Mouse (Mus musculus) thymus, postnatal 10 days (tissue): ENCODE measurements around the gene Trip10.
A peak's percentile ranks its signal among the peaks of the same experiment; 100 is the strongest.
"Not testable (repeated sequence)": the region's sequence is repeated elsewhere in the genome, so short reads cannot be mapped to it uniquely, and the experiment has no call there.

Experiments
- DNase-seq, 2 experiments: peaks; one replicate each; pipeline ENCODE4 v3.0.0; 2021; ENCODE audit warnings: low spot score in 2 of 2

The Trip10 gene

GRCm38 (mm10) chr17:57264164-57264563, 14.9 kb downstream of the Trip10 start:
- no peak for DNase-seq

DNA sequence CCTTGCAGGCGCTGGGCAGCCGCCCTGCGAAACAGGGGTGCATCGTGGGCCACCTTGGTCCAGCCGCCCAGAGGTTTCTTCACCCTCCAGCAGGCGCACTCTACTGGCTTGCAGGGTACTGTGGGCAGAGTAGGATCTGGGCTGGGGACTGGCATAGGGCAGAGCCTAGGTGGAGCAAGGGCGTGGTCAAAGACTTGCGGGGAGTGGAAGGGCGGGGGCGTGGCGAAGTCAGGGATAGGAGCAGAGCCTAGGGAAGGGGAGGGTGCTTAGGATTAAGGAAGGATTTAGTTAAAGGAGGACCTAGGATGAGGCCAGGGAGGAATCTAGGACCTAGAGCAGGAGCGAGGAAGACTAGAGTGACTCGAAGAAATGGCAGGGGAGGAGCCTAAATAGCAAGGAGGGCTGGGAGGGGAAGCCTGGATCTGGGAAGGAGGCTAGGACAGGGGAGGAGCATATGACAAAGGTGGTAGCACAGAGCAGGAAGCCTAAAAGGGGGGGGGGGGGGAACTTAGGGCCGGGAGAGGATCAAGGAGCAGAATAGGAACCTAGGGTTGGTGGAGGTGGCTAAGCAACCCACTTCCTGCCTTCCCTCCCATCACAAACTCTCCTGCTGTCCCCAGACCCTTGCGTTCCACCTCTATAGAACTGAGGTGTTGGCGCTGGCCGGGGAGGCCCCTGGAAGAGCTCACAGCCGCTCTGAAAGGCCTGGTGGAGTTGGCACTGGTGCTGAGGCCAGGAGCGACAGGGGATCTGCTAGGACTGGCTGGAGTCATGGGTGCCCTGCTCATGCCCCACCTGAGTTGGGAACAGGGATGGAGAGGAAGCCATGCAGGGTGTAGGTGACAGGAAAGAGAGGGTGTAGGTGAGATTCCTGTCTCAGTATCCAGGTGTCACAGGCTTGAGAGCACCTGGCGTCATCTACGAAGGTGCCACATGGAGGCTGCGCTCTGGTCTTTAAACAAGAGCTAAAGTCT, 16.0 kb downstream of the Trip10 start:
- DNase-seq: peak; percentile 37 to 44

- DNase-seq: no peak
Measured at GRCm38 (mm10) chr17:57267556-57268126, 18.4 kb downstream of the Trip10 start.

DNA sequence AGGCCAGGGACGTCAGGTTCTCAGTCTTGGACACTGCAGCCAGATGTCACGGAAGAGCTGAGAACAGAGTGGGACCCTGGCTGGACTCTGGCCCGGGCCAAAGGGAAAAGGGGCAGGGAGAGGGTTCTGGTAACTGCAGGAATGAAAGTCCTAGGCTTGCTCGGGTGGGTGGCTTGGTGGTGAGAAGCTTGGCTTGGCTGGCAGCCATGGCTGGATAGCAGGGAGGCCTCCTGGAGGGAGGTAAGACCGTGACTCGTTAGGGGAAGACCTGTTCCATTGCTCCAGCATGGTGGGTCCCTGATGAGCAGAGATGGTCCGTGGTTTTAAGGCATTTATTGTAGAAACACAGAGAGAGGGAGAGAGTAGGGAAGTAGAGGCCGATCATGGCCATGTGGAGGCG, 22.0 kb downstream of the Trip10 start:
- no peak for DNase-seq

DNA sequence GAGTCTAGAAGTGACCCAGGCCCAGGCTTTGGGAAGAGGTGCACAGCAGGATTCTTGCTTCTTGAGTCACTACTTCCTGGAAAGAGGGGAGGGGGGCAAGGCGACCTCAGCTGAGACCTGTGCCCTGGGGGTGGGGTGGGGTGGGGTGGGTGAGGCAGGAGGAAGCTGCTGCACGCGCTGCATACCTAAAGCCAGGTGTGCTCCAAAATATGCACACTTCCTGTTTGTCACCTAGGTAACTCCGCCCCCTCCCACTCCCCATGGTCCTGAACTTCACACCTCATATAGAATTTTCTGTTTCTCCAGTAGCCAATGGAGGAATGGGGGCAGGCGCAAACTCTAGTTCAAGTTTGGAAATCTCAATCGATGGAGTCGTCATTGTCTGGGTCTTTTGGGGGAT, 24.6 kb downstream of the Trip10 start:
- no peak for DNase-seq

GRCm38 (mm10) chr17:57274686-57275085, 25.4 kb downstream of the Trip10 start:
- no peak for DNase-seq

DNA sequence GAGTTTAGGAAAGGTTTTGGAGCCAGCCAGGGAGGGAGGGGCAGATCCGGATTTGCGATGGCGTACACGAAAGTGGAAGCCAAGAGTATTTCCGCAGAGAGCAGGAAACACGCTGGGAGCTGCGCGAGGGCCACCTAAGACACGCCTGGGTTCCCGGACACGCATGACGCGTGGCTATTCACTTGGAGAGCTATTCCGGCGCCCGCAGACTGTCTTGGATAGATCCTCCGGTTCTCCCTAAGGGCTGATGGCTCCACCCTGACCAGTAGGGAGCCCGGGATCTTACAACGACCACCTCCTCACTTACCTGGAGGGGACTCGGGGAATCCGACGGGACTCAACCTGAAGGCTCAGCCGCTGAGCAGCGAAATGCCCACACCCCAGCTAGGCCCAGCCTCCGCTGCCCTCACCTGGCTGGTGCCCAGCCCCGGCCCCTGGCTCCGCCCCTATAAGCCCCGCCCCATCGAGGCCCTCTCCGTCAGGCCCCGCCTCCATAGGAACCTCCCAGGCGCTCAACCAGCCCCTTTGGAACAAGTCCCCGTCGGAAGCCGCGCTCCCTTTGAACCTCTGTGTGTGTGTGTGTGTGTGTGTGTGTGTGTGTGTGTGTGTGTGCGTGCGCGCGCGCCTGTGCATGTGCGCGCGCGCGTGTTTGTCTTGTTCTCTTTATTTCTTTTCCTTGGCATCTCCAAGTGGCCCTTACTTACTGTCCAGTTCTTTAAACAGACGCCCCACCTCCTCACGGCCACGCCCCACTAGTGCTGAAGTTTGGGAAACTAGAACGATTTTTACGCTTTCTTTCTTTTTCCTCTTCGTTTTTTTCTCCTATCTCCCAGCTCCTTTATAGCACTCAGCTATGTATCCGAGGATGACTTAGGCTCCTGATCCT, 26.1 kb downstream of the Trip10 start:
- peak; percentile 79 to 82 for DNase-seq

DNA sequence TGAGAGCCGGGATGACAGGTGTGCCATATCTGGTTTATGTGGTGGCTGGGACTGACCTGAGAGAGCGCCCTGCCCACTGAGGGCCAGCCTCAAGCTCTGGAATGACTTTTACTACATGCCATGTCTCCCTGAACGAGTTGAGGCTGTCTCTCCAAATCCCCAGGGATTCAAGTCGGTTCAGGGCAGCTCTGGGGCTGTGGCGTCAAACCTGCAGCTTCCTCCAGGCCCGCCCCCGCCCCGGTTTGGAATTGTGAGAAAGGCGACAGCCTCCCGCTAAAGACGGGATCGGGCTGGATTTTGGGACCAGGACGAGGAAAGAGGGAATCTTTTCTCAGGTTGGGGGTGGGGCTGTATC, 26.7 kb downstream of the Trip10 start:
- DNase-seq: no peak

GRCm38 (mm10) chr17:57276634-57277121, 27.4 kb downstream of the Trip10 start:
- DNase-seq: peak; percentile 49 to 71

GRCm38 (mm10) chr17:57277598-57278261, 28.5 kb downstream of the Trip10 start:
- not testable (repeated sequence) for DNase-seq

- DNase-seq: peak in 1 of 2 experiments; percentile 25
Measured at GRCm38 (mm10) chr17:57278537-57278936, 29.3 kb downstream of the Trip10 start.

GRCm38 (mm10) chr17:57278943-57279590, 29.8 kb downstream of the Trip10 start, which contains the start of gene Vav1:
Gene Vav1 (plus strand): TSS chr17:57279100.
- peak; percentile 83 to 85 for DNase-seq

DNA sequence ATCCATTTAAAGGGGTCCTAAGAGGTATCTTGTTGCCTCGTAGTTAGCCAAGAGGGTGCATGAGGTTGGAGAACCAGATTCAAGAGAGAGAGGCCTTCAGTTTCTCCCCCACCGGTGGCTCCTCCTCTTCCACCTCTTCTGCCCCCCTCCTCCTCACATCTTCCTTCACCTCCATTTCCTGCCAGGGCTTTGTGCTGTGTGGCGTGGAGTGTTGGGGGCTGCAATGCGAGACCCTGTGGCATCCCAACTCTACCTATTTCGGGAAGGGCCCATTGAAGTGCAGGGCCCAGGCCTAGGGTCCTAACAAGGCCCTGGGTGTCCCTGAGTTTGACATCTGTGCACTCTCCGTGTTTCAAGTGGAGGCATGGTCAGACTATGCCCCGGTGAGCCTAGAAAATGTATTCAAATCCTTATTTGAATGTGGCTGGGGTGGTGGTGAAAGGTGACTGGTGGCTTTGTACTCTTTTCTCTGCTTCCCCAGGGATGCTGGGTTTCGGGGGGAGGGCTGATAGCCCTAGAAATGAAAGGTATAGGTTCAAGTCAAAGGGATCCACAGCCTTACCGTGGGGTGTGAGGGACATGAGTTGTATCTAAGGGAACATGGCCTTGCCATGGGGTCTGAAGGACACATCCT, 30.5 kb downstream of the Trip10 start:
- peak; percentile 72 to 75 for DNase-seq

DNA sequence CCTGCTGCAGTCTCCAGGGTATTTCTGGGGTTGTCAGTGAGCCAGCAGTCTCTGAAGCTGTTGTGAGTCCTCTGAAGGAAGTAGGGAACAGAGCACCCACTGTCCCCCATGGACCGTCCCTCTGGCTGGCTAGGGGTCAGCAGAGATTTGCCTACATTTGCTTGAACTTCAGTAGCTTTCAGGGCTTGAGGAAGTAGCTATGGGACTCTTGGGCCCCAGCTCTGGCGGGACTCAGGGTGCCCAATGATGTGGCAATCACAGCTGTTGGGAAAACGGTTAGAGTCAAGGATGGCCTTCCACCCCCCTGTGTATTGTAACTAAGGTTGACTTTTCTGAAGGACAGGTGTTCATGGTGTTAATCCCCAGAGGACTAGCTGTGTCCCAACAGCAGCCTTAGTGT, 31.2 kb downstream of the Trip10 start:
- no peak for DNase-seq

DNA sequence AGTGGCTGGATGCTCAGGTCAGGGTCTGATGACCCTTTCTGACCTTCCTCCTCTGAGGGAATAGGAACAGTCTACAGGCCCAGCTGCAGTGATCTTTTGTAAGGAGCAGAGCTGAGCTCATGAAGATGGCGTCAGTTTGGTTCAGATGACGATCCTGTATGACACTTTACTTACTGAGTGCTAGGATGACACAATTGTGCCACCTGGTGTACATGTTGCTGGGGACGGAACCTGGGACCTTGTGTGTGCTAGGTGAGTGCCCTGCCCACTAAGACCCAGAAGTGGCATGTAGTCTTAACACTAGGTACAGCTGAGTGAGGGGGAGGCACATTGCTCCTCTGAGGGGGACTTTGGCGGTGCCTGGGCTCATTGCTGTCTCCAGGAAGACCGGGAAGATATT, 34.7 kb downstream of the Trip10 start:
- DNase-seq: no peak

- DNase-seq: no peak
Measured at GRCm38 (mm10) chr17:57285077-57285476, 35.8 kb downstream of the Trip10 start.

- peak in 1 of 2 experiments; percentile 34 for DNase-seq
Measured at GRCm38 (mm10) chr17:57286718-57287355, 37.6 kb downstream of the Trip10 start.

GRCm38 (mm10) chr17:57289252-57289651, 40.0 kb downstream of the Trip10 start:
- DNase-seq: no peak

DNA sequence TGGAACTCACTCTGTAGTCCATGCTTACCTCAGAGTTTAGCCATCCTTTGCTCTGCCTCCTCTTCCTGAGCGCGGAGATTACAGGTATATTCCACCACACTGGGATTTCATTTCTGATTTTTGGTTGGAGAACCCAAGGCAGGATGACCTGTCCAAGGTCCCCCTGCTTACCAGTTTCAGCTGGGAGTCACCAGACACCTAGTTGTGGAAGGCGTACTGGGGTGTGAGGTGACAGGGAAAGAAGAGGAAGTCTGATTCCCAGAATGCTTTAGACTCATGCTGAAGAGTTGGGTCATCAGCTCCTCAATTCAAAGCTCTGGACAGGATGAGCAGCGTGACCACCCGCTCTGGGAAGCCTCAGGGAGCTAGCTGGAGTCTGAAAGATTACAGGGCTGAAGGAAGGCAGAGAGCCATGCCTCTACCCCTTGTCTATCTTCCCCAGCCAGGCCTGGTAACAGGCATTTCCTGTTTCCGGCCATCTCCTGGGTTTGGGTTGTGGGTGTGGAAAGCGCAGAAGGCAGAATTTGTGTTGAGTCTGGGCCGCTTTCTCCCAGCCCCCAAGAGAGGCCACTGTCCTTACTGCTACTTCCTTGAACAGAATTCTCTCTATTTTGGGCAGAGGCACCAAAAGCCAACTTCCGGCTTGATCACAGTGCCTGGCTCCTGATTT, 40.9 kb downstream of the Trip10 start:
- peak; percentile 31 for DNase-seq
